Mouse (Mus musculus): ENCODE measurements at regions not wholly inside any gene's neighbourhood (a gene's known extent, or its start where the extent isn't known, plus 50 kb on each side); places are given as distances from the start of the nearest gene placed in this dataset.

- no peak for DNase-seq (ENCODE audit: low spot score in 2 of 2)
Measured at GRCm38 (mm10) chr9:32815473-32815872, 179.5 kb downstream of the Ets1 start.

DNA sequence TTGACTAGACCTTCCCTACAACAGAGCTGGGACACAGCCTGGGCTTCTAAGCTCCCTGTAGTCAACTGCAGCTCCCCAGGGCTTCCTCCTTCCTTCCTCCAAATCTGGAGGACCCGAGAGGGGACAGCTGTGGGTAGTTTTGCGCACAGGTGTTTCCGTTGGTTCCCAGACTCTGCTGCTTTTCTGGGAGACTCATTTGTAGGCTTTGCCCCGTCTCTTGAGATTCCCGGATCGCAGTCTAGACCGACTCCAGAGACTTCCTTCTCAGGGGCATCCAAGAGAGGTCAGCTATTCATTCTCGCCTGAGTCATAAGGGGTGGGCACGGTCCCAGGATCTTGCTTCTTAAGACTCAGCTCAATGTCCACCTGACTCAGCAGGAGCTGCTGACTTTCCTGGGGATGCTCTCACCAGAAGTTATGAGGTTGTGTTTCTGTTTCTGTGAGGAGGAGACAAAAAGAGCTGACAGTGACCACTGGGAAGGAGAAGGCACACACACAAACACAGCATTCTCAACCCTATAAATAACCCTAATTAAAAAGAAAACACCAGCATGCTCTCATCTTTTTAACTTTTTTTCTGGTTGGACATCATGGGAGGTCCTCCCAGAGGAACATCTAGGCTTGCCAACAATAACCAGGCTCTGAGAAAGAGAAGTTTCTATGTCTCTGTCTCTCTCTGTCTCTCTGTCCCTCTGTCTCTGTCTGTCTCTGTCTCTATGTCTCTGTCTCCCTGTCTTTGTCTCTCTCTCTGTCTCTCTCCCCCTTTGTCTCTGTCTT, 180.8 kb downstream of the Ets1 start:
- DNase-seq (ENCODE audit: low spot score in 2 of 2) = no peak

- no peak for DNase-seq (ENCODE audit: low spot score in 2 of 2)
Measured at GRCm38 (mm10) chr9:32817442-32818358, 181.7 kb downstream of the Ets1 start.

DNA sequence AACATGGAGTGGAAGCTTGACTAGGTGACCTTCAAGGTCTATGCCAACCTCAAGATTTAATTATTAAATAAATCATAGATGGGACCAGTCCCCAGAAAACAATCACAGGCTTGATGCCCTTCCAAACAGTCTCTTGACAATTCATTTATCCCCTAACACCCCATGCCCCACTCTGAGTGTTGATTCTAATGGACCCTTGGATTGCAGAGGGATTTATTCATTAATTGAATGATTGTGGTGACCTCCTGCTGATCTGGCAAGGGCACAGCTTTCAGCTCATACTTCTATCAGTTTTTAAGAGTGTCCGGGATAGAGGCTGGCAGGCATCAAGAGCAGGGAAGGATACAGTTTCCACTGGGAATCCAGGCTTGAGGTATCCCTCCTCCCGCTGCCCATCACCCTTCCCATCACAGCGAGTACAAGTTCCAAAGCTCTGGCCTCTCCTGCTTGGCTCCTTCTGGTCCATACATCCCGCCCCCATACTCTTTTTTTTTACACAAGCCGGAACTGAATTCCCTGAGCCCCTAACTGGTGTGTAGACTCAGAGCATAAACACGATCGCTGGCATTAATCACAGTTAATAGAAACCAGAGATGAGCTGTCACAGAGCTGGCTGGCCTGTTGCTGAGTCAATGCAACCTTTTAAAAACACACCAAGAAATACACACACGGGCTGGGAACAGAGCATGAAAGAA, 187.6 kb downstream of the Ets1 start:
- DNase-seq (ENCODE audit: low spot score in 2 of 2) = no peak

DNA sequence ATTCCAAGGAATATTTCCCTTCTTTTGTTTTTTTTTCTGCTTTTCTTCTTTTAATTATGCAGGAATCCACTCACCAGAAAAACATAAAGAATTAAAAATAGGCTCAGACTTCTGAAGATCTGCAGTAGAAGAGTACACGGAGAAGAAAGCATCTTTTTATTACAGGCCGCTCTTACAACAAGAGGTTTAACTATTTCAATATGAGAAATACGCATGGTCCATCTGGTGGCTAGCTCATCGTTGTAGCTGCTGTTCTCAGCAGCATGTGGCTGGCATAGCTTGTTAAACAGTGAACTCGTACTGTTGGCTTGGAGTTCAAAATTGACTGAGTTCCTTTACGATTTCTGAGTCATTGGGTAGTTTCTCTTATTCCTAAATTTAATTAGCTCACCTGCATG, 188.1 kb downstream of the Ets1 start:
- DNase-seq (ENCODE audit: low spot score in 2 of 2) = no peak

DNA sequence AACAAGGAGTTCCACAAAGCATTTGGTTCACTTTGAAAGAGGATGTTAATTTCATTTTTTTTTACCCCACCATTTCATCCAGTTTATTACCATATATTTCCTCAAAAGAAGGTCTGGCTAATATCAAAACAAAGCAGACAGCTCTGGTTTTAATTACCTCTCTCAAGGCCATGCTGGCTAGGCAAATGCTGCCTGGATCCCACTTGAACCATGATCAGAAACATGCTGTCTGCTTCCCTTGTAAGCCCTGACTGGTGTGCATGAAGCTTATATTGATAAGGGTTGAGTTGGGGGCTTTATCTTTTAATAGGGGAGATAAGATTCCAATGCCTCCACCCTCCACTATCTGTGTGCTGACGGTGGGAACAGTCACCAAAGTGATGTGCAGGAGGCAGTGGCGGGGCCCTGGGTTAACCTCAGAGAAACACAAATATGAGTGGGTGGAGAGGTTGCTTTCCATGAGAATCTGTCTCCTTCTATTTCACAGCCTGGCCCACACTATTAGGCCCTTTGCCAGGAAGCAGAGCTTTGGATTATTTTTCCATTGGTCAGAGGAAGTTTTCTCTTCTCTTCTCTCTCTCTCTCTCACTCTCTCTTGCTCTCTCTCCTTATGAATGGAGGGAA, 194.4 kb downstream of the Ets1 start:
- DNase-seq (ENCODE audit: low spot score in 2 of 2) = no peak

DNA sequence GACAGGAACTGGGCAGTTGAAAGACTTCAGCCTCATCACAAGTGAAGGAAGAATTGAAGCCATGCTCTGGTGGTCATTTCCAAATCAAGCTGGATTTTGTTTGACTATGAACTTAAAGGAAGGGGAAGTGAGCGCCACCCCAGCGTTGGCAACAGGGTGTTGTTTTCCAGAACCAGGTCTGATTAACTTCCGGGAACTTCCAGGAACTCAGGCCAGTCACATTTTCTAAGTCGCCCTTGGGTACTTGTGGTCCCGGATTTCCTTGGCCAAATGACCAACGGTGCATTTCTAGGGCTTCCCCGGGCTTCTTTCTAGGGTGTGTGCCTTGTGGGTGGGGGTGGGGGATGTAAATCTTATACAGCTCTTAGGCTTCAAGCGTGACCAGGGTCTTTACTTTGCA, 197.4 kb downstream of the Ets1 start:
- DNase-seq (ENCODE audit: low spot score in 2 of 2) = no peak

DNA sequence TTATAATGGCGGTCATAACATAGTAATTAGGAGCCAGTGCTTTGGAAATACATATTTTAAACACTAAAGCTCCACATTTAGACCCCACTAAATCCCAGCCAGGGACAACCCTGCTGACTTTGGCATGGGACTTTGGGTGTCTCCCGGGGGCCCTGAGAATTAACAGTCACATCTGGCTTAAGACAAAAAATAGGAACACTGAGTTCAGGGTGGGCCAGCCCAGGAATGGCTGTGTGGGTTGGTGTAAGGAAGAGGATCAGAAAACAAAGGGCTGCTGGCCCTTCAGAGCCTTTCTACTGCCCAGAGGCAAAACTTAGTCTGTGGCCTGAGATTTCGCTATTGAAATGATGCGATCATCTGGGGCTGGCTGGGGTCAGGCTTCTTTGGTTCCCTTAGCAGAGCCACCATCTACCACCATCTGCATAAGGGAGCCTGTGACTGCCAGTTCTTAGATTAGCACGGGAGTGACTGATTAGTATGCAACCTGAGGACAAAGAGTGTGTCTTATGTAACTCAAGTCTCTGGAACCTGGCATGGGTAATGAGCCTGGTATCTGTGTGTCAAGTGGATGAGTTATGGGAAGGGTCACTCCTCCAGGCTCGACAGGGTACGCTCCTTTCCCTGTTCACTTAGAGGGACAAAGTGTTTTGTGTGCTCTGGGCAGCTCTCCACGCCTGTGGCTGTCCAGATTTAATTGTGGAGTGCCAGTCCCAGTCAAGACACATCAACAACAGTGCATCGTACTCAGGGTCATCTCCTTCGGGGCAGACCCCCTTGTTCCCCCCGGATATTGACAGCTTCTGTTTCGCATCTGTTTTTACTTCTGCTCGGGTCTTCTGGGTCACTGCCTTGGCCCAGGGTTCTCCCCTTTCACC, 199.0 kb downstream of the Ets1 start:
- no peak for DNase-seq (ENCODE audit: low spot score in 2 of 2)

DNA sequence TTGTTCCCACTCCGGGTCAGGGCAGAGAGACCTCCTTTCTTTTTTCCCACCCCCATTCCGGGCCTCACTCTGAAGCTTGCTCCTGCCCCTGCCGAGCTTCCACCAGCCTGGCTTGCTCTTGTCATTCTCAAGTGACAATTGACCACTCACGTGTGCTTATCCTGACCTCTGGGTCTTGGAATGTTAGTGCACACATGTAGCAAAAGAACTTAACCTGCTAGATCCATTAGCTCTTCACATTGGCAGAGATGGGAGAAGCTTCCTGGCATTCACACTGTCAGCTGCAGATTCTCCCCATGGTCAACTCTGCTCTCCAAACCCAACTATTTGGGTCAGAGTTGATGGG, 199.6 kb downstream of the Ets1 start:
- DNase-seq (ENCODE audit: low spot score in 2 of 2) = no peak

GRCm38 (mm10) chr9:32836371-32836770, 200.3 kb downstream of the Ets1 start:
- DNase-seq (ENCODE audit: low spot score in 2 of 2) = no peak

- no peak for DNase-seq (ENCODE audit: low spot score in 2 of 2)
Measured at GRCm38 (mm10) chr9:32847361-32847760, 211.3 kb downstream of the Ets1 start.

- no peak for DNase-seq (ENCODE audit: low spot score in 2 of 2)
Measured at GRCm38 (mm10) chr9:32852282-32852681, 216.3 kb downstream of the Ets1 start.

- no peak for DNase-seq (ENCODE audit: low spot score in 2 of 2)
Measured at GRCm38 (mm10) chr9:32863286-32863685, 227.3 kb downstream of the Ets1 start.

- DNase-seq (ENCODE audit: low spot score in 2 of 2) = no peak
Measured at GRCm38 (mm10) chr9:32868936-32869335, 232.9 kb downstream of the Ets1 start.

DNA sequence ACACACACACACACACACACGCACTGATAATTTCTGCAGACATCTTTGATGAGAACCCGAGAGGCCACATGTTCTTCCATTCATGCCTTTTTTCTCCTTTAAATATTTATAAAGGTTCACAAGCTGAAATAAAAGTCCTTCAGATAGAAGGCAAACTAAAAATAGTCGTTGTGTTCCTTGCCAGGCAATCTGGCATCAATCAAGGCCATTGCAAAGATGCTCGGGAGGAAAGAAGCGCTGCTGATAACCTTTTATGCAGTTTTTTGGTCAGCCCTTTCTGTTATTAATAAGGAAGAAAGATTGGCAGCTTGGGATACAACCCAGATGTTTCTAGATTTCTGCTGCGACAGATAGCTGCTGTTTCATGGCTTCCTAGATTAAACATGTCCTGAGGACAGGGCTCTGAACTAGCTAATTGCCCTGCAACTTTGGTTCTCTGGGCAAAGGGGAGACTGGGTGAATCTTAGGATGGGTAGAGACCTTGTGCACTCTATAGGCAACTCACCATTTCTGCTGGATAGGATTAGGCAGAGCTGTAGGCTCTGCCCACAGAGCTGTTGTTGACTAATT, 238.4 kb downstream of the Ets1 start:
- DNase-seq (ENCODE audit: low spot score in 2 of 2) = no peak

- DNase-seq (ENCODE audit: low spot score in 2 of 2) = no peak
Measured at GRCm38 (mm10) chr9:32882819-32883587, 247.0 kb downstream of the Ets1 start.

- DNase-seq (ENCODE audit: low spot score in 2 of 2) = no peak
Measured at GRCm38 (mm10) chr9:32886008-32886650, 250.1 kb downstream of the Ets1 start.

DNA sequence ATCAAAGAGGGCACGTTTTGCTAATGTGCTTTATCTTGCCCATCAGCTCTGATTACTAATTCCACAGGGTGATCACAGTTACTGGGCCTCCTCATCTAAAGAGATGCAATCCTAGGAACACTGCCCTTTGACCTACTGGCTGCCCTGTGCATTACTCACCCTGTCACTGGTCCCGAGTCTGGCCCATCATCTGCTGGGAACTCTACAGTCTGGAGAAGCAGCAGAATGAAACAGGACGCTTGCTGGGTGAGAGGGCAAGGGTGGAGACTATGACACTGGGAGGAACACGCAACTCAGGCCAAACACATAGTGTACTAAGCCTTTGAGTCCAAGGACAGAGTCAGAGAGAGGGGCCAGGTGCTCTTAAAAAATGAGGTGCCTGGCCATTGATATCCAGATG, 263.8 kb downstream of the Ets1 start:
- DNase-seq (ENCODE audit: low spot score in 2 of 2) = no peak

DNA sequence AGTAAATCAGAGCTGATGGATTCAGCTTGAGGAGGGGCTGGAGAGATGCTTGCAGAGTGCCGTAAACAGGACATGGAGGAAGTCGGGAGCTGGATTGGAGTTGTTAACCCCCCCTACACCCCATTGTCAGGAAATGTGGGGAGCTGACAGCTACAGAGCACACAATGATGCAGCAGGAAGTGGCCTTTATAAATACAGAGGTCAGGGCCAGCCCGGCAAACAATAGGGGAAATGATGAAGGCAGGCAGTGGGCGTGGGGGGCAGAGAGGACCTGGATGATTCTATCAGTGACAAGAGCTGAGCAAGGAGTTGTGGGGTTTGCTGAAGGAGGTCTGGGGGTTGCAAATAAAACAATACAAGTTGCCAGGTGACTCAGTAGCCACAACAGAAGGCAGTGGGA, 265.3 kb downstream of the Ets1 start:
- DNase-seq (ENCODE audit: low spot score in 2 of 2) = no peak

Measured in left cerebral cortex, adult 9 months (tissue).